Mouse (Mus musculus): ENCODE measurements around the gene Prr22. TPM values are rescaled to one million over a fixed set of nuclear protein-coding genes. Genes with fewer than 3 reads are reported as not detected.

Gene Prr22
- total RNA-seq, 1 experiment from 2014 or later: not detected

GRCm38 (mm10) chr17:56756703-56757399 lies 13.2 kb upstream of the Prr22 start:
- ATAC-seq (replicated peaks in 1 of 2; ENCODE audit: insufficient read depth in 1 of 2, low FRiP score in 2 of 2, low TSS enrichment in 1 of 2, low read depth in 1 of 2, poor library complexity in 2 of 2, severe bottlenecking in 2 of 2): no peak

DNA sequence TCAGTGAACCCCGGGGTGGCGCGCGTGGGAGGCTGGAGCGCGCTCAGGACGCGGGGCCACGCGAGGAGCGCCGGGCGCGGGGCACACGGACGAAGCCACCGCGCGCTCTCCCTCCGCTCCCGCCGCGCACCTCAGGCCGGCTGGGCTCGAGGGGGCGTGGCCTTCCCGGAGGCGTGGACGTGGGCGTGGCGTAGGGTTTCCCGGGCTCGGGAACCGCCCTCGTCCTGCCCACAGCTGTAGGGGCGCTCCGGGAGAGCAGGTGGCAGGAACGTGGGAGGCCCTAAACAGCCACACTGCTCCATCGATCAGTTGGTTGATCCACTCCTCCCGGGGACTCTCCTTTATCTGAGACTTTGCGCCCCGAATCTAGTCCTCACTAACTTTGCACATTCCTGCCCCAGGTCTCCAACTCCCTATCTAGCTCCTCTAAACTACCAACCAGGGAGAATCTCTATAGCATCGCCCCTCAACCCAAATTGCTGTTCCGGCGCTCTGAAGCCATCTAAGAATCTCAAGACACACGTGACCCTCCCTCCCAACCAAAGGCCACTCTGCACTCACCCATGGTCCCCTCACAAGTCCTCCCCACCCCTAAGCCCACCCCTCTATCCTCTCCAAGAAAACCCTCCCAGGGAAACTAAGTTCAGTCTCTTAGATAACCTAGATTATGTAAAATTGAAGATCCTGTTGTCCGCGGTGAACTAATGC lies 12.5 kb upstream of the Prr22 start, which contains the start of gene Nrtn:
TSS of gene Nrtn (minus strand) at position 115 of the 708 bp plus-strand sequence.
- ATAC-seq (replicated peaks in 1 of 2; ENCODE audit: insufficient read depth in 1 of 2, low FRiP score in 2 of 2, low TSS enrichment in 1 of 2, low read depth in 1 of 2, poor library complexity in 2 of 2, severe bottlenecking in 2 of 2): peak; percentile 29 to 30; a peak in 2 of 4 replicates

GRCm38 (mm10) chr17:56758132-56758531 lies 11.9 kb upstream of the Prr22 start:
- peak in 1 of 2 experiments; percentile 20; a peak in 1 of 4 replicates for ATAC-seq (replicated peaks in 1 of 2; ENCODE audit: insufficient read depth in 1 of 2, low FRiP score in 2 of 2, low TSS enrichment in 1 of 2, low read depth in 1 of 2, poor library complexity in 2 of 2, severe bottlenecking in 2 of 2)

DNA sequence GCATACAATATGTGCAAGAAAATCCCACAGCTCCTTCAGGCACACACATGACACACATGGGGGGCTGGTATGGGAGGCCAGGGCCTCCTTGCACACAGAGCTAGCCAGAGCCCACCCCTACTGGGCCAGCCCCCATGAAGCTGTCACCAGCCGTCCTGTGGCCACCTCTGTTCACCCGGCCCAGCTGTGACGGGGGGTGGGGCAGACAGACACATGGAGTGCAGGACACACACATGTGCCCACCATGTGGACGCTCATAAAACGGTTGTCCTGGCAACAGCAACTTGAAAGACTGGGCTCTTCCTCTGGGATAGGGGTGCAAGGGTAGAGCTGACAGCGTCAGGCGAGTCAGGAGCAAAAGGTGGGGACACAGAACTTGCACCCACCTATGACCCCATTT lies 10.8 kb upstream of the Prr22 start:
- no peak for ATAC-seq (replicated peaks in 1 of 2; ENCODE audit: insufficient read depth in 1 of 2, low FRiP score in 2 of 2, low TSS enrichment in 1 of 2, low read depth in 1 of 2, poor library complexity in 2 of 2, severe bottlenecking in 2 of 2)

DNA sequence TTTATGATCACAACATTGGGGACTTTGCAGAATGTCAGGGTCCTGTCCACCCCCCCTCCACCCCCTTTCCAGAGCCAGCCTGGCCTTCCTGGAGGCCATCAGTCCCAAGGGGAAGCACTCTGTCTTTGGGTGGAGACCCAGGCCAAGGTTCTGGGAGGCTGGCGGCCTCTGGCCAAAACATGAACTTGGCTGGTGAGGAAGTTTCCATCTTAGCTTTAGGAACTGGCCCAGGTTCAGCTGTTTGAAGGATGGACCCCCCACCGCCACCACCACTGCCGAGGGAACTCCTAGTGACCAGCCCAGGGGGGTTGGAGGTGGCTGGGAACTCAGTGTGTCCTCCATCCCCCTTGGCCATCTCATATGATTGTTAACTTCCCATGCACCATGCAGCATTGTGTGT lies 9.0 kb upstream of the Prr22 start:
- ATAC-seq (replicated peaks in 1 of 2; ENCODE audit: insufficient read depth in 1 of 2, low FRiP score in 2 of 2, low TSS enrichment in 1 of 2, low read depth in 1 of 2, poor library complexity in 2 of 2, severe bottlenecking in 2 of 2): no peak

DNA sequence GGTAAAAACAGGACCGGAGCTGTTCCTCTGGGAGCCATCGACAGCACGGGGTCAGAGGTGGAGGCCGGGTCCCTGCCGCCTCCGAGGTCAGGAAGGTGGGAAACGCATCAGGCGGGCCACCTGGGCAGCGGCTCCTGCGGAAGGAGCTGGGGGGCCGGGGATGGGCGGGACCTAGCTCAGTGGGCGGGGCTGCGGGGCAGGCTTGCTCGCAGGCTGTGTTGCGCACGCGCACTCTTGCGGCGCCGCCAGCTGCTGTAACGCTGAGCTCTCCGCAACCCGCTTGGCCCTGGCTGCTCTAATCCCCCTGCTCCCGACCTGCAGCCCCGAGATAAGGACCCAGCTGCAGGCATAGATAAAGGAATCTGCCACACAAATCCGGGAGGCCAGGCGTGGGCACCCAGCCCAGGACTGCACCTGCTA lies 8.0 kb upstream of the Prr22 start:
- peak; percentile 35 to 40 for ATAC-seq (replicated peaks in 1 of 2; ENCODE audit: insufficient read depth in 1 of 2, low FRiP score in 2 of 2, low TSS enrichment in 1 of 2, low read depth in 1 of 2, poor library complexity in 2 of 2, severe bottlenecking in 2 of 2)

DNA sequence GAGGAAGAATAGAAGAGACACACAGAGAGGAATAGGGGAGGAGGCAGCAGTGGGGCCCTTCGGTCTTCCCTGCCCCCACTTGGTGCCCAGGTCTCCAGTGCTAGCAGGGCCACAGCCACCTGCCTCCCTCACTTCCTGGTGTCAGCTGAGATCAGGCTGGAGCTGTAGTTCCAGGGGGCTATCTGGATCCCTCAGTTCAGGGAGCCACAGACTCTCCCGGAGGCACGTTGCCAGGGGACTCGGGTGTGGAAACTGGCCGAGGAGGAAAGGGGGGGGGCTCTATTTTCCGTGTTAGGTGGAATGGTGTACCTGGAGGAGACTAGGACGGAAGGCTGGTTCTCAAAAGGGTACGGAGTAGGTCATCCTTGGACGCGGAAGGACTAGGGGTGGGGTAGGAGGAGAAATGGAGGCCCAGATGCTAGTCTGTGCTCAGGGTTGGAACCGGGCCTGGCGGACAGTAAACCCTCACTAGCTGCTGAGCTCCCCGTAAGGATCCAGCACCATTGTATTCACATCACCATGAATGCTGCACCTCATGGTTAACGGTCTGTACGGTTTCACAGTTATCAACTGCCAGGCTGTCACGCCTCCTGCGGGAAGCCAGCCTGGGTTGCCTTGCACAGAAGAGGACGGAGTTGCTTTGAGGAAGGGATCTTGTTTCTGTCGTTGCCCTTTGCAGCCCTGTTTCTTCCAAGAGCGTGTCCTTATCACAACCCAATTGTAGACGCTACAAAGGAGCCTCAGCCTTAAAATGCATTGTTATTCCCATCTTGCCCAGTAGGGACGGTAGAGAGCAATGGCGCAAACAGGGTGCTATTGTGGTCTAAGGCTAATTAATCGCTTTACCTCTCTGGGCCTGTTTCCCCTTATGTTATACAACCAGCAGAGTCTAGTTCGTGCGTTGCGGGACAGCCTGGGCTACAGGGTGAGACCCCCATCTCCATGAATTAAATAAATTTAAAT lies 7.0 kb upstream of the Prr22 start:
- ATAC-seq (replicated peaks in 1 of 2; ENCODE audit: insufficient read depth in 1 of 2, low FRiP score in 2 of 2, low TSS enrichment in 1 of 2, low read depth in 1 of 2, poor library complexity in 2 of 2, severe bottlenecking in 2 of 2): peak; percentile 16 to 25; a peak in 3 of 4 replicates

GRCm38 (mm10) chr17:56763741-56764250 lies 6.3 kb upstream of the Prr22 start:
- ATAC-seq (replicated peaks in 1 of 2; ENCODE audit: insufficient read depth in 1 of 2, low FRiP score in 2 of 2, low TSS enrichment in 1 of 2, low read depth in 1 of 2, poor library complexity in 2 of 2, severe bottlenecking in 2 of 2): no peak

- ATAC-seq (replicated peaks in 1 of 2; ENCODE audit: insufficient read depth in 1 of 2, low FRiP score in 2 of 2, low TSS enrichment in 1 of 2, low read depth in 1 of 2, poor library complexity in 2 of 2, severe bottlenecking in 2 of 2): peak; percentile 75 to 78
These were observed 5.3 kb upstream of the Prr22 start, which contains the start of gene Dus3l for GRCm38 (mm10) chr17:56764474-56765354. Gene Dus3l (plus strand): TSS chr17:56764757.

GRCm38 (mm10) chr17:56765431-56765830 lies 4.6 kb upstream of the Prr22 start:
- no peak for ATAC-seq (replicated peaks in 1 of 2; ENCODE audit: insufficient read depth in 1 of 2, low FRiP score in 2 of 2, low TSS enrichment in 1 of 2, low read depth in 1 of 2, poor library complexity in 2 of 2, severe bottlenecking in 2 of 2)

DNA sequence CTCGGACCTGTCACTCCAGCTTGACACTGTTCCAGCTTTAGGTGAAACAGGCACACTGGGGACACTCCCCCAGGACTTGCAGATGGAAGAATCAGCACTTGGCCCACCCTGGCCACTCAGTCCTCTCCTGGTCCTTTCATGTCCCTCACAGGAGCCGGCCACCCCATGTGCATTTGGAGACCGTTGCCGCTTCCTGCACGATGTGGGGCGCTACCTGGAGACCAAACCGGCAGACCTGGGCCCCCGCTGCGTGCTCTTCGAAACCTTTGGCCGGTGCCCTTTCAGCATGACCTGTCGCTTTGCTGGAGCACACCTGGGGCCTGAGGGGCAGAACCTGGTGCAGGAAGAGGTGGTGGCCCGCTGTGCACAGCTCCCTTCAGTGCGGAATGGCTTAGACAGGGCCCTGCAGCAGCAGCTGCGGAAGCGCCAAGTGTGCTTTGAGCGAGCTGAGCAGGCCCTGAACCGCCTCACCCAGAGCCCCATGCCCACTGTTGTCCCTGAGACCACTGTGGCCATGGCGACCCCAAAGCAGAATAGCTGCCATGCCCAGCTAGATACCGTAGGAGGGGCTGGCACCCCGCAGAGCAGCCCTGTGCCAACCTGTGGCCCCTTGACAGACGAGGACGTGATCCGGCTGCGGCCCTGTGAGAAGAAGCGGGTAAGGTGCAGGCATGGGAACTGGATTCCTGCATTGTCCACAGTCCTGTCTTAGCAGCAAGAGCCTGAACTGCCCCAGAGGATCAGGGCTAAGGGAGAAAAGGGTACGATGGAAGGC lies 3.2 kb upstream of the Prr22 start:
- no peak for ATAC-seq (replicated peaks in 1 of 2; ENCODE audit: insufficient read depth in 1 of 2, low FRiP score in 2 of 2, low TSS enrichment in 1 of 2, low read depth in 1 of 2, poor library complexity in 2 of 2, severe bottlenecking in 2 of 2)

GRCm38 (mm10) chr17:56767531-56768135 lies 2.4 kb upstream of the Prr22 start:
- no peak for ATAC-seq (replicated peaks in 1 of 2; ENCODE audit: insufficient read depth in 1 of 2, low FRiP score in 2 of 2, low TSS enrichment in 1 of 2, low read depth in 1 of 2, poor library complexity in 2 of 2, severe bottlenecking in 2 of 2)

DNA sequence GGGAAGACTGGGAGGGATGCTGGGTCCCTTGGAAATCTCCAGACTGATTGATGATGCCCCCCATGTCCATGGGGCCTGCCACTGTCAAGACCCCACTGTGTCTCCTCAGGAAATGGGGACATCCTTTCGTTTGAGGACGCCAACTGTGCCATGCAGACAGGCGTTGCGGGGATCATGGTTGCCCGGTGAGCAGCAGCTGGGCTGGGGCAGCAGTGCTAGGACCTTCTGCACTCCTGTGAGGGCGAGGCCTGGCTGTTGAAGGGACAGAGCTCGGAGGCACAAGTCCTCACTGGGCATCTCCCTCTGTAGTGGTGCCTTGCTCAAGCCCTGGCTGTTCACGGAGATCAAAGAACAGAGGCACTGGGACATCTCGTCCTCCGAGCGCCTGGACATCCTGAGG lies 1.1 kb upstream of the Prr22 start:
- no peak for ATAC-seq (replicated peaks in 1 of 2; ENCODE audit: insufficient read depth in 1 of 2, low FRiP score in 2 of 2, low TSS enrichment in 1 of 2, low read depth in 1 of 2, poor library complexity in 2 of 2, severe bottlenecking in 2 of 2)

DNA sequence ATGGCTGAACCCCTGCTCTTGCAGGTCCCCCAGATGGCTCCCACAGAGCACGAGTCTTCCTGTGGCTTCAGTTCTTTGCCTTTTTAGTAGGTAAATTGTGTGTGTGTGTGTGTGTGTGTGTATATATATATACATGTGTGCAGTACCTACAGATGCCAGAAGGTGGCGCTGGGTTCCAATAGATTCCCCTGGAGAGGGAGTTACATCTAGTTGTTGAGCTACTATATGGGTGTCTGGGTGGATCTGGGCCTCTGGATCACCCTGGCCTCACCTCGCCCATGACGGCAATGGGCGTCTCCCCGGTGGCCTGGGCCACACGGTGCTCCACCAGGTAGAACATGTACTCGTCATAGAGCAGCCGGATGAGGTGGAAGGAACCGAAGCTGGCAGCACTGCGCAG lies 7.5 kb downstream of the Prr22 start:
- no peak for ATAC-seq (replicated peaks in 1 of 2; ENCODE audit: insufficient read depth in 1 of 2, low FRiP score in 2 of 2, low TSS enrichment in 1 of 2, low read depth in 1 of 2, poor library complexity in 2 of 2, severe bottlenecking in 2 of 2)

GRCm38 (mm10) chr17:56778779-56779362 lies 8.8 kb downstream of the Prr22 start:
- ATAC-seq (replicated peaks in 1 of 2; ENCODE audit: insufficient read depth in 1 of 2, low FRiP score in 2 of 2, low TSS enrichment in 1 of 2, low read depth in 1 of 2, poor library complexity in 2 of 2, severe bottlenecking in 2 of 2): no peak
